Mouse (Mus musculus): Measurements from ENCODE around the gene Awat1.

Awat1 gene

DNA sequence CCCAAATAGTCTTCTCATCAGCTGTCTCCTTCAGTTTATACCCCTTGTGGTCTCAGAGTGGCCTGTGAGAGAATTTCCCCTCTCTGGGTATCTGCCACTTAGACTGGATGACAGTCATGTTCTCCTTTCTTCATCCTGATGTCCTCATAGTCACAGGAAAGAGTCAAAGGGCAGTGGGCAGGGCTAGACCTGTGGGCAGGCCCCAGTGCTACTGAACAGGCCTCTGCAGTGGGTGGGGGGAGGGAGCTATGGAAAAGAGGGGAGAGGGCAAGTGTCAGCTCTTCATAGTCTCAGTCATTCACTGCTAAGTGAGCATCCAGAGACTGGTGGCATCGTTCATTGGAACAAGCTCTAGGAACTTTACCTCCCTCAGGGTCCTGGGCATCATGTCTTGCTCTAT lies at the start of gene Awat1:
Gene Awat1 (plus strand): TSS at position 301 of the 400 bp plus-strand sequence.
- no peak for DNase-seq (ENCODE audit: extremely low spot score, low spot score)

DNA sequence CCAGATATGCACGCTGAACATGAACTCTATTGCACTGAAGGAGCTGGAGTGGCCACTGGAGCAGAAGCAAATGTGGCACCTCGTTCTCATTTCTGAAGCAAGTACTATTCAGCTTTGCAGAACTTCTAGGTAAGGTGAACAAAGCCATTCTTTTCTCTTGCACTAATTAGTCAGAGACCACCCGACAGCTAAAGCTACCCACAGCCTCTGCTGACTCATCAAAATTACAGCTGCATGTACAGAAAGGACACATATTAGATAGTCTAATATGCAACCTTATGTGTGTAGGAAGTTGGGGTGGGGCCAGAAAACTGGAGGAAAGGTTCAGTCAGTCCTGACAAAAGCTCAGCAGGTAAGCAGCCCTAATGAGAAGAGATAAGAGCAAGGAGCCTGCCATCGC lies 47.6 kb upstream of the Awat1 start, which contains the start of gene Dgat2l6:
Gene Dgat2l6 (plus strand): TSS at position 368 of the 400 bp plus-strand sequence.
- no peak for DNase-seq (ENCODE audit: extremely low spot score, low spot score)

DNA sequence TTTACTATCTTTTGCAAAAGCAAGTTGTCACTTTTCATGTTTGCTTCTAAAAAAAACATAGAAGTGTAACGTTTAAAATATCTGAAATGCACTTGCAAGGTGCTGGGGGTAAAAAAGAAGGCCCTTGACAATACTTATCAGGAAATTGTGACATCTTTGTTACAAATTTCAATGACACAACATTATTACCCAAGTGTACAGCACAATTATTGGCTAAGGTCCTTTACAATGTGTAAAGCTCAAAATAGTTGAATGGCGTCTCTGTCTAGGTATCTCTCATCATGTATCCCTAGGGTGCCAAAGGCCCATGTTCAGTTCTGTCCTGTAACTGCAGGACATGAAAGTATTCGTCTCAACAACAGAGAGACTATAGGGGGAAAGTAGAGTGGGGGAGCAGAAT lies 16.0 kb upstream of the Awat1 start:
- DNase-seq (ENCODE audit: extremely low spot score, low spot score) = no peak

DNA sequence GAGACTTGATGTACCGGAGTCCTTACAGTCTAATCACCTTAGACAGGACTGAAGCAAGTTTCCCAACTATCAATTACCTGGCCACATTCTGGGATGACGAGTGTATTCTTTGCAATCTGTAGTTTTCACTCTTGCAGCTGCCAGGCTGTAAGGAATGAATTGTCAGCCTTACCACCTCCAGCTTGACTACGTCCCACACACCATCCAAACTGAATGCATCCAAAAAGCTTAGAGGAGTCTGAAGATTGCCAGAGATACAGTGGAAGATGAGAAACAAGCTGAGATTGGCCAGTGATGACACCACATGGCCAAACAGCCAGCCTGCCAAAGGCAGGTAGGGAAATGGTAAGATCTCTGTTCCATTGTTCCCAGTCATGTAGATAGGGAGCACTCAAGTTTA lies 6.4 kb upstream of the Awat1 start:
- DNase-seq (ENCODE audit: extremely low spot score, low spot score) = no peak

DNA sequence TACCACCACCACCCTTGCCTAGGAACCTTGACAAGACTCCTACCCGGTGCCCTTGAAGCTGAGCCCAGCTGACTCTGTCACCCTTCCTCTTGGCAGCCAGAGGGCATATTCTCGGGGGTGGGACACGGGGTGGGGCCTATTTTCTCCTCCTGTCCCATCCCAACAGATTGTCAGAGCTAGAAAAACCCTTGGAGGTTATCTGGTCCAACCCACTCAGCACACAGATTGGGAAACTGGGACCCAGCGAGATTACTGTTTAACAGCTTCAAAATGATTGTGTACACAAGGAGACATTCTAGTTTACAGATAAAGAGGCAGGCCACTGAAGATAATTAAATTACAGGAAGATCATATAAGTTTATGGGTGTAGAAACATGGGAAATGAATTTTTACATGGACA lies 22.7 kb downstream of the Awat1 start, which contains the start of gene P2ry4:
Gene P2ry4 (minus strand): TSS at position 79 of the 400 bp plus-strand sequence.
- DNase-seq (ENCODE audit: extremely low spot score, low spot score) = no peak

DNA sequence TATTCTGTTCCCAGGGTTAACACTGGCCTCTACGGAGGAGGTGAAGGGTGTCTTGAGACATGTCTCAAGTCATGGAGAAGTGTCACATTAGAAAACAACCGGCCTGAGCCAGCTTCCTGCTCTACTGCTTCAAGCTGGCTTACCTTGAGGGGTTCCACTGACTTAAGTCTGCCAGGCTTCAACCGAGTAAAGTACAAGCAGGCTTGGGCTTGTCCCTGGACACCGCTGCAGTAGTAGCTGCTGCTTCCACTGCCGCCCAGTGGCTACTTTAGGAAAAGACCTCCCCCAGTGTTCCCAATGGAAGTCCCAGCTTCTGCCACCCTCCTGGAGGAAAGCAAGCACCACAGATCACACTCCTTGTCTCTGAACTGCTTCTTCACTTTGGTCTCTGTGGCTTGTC lies 25.4 kb downstream of the Awat1 start:
- DNase-seq (ENCODE audit: extremely low spot score, low spot score) = peak; percentile 18

DNA sequence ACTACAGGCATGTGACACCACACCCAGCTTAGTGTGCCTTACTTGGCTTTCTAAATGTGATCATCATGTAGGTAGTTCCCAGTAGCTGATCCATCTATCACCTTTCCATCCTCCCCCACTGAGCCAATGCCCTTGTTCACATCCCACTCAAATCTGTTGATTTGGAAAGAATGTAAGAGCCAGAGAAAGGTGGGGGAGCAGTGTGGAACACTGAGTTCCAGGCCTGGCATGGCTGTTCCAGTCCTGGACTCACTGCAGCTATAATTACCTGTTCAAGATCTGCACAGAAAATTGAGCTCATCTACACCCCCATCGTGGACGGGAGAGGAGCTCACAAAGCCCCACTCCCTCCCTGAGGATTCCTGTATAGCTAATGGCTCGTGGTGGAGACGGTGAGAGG lies 27.7 kb downstream of the Awat1 start:
- no peak for DNase-seq (ENCODE audit: extremely low spot score, low spot score)

DNA sequence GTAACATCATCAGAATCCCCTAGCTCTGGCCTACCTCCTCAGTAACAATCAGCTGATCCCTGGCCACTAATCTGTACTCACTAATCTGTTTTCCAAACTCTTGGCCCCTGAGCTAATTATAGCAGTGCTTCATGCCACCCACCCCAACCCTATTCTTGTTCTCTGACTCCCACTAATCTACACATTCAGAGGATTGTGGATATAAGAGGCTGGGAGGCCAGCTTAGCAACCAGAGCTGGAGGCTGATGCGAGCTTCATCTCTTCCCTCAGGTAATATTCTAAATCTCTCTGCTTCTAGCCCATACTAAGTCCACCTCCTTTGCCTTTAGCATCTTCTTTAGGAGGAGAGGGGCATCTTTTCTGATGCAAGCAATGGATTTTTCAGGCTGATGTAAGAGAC lies 33.3 kb downstream of the Awat1 start, which contains the start of gene Arr3:
Gene Arr3 (plus strand): TSS at position 184 of the 400 bp plus-strand sequence.
- no peak for DNase-seq (ENCODE audit: extremely low spot score, low spot score)

DNA sequence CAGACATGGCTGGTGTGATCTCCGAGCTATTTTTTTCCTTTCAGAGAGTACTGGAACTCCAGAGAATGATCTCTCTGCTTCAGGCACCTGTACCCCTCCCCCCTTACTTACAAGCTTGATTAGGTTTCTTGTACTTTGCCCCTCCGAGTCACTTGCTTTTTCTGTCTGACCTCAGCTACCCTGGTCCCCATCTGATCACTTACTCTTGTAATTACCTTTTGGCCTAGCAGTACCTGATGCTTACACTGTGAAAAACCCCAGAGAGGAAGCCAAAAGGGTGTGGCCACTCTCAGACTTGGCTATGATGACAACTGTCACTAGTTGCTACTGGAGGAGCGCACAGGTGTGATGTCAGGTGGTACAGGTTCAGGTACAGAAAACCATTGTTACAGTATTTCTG lies 46.4 kb downstream of the Awat1 start:
- no peak for DNase-seq (ENCODE audit: extremely low spot score, low spot score)

DNA sequence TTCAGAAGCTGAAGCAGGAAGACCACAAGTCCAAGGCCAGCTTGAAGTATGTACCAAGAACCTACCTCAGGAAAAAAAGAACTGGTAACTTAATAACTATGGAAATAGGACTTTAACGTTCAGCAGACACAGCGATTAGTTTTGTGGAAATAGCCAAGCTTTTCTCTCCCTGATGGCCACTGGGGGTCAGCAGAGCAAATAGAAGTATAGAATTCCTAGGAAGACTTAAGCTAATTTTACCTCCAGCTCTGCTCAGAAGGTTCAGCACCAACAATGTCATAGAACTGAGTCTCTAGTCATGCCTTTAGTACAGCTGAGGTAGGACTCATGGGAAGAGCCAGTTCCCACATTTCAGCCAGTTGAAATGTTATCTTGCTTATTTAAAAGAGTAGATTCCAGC lies 49.3 kb downstream of the Awat1 start:
- DNase-seq (ENCODE audit: extremely low spot score, low spot score) = no peak

DNA sequence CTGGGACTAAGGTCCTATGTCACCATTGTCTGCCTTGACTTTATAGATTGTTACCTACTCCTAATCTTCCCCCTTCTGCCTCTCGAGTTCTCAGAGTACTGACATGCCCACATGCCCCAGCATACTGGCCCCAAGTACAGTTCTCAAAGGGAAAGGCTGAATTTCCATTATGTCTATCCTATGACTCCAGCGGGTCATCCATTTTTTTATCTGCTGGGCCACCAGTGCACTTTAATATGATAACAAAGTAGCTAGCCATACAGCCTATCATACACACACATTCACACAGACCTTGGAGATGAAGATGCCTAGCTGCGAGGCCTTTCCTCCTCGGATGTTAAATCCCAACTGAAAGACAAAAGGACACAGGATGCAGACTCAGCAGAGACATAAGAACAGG lies 52.2 kb downstream of the Awat1 start:
- DNase-seq (ENCODE audit: extremely low spot score, low spot score) = no peak

DNA sequence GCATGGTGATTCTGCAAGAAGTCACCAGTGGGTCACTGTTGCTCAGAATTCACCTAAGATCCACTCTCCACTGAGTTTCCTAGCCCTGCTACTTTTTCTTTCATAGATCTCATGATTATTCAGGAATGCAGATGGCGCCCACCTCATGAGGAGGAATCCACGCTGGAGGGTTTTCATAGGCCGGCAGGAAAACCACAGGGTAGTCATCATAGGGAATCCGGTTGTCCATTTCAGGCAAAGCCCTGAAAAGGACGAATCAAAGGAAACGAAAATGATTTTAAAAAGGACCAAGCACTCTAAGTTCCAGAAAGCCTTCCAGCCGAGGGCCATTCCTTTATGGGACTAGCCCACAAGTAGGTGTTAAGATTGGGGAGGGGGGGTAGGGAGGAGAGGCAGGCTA lies 53.1 kb downstream of the Awat1 start:
- DNase-seq (ENCODE audit: extremely low spot score, low spot score) = no peak

DNA sequence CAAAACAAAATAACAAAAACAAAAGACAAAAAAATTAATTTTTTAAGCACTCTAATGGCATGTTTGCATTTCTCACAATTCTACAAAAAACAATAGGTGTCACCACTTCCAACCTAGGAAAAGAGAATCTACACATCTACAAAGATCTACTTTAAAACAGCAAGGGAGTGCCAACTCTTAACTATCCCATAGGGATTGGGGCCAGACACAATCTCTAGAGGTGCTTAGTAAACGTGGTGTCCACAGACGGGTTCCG lies 53.4 kb downstream of the Awat1 start, which contains the start of gene Kif4:
Gene Kif4 (plus strand): TSS at position 192 of the 256 bp plus-strand sequence.
- no peak for DNase-seq (ENCODE audit: extremely low spot score, low spot score)

DNA sequence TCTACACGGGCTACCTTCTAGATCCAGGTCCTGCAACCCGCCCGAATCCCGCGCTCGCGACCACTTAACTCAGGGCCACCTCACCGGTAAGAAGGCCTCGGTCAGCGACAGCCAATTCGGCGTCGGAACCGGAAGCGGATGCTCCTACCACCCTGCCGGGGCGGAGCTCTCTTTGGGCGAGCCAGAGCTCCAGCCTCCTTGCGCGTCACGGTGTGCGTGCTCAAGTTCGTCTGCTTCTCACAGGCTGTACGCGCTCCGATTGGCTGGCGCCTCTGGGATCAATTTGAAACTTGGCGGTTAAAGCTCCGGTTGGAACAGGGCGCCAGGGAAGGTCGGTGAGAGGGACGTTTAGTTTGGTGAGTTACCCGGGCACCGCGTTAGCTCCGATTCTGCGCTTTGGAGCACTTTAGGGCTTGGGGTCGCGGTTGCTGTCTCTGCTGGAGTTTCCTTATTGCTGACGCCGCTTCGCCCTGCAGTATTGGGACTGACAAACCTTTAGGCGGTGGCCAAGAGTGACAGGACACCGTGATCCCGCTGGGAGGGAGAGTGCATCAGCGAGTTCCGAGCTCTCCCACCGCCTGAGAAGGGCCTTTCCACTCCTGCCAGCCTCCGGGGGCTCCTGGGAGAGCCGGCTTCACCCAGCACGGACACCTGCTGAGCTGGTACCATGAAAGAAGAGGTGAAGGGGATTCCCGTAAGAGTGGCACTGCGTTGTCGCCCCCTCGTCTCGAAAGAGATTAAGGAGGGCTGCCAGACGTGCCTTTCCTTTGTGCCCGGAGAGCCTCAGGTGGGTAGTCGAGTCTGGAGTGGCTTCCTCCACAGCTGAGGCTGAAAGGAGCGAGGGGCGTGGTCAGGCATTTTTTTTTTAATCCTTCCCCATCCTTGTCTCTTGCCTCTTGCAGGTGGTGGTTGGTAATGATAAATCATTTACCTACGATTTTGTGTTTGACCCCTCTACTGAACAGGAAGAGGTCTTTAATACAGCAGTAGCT lies 54.0 kb downstream of the Awat1 start, which contains the start of gene Pdzd11:
Gene Pdzd11 (minus strand): TSS at position 767 of the 992 bp plus-strand sequence.
- peak; percentile 81 for DNase-seq (ENCODE audit: extremely low spot score, low spot score)
